Mouse (Mus musculus): ENCODE measurements around the gene Rab6b.
"Not testable (repeated sequence)": the region's sequence is repeated elsewhere in the genome, so short reads cannot be mapped to it uniquely, and the experiment has no call there.

Gene Rab6b

DNA sequence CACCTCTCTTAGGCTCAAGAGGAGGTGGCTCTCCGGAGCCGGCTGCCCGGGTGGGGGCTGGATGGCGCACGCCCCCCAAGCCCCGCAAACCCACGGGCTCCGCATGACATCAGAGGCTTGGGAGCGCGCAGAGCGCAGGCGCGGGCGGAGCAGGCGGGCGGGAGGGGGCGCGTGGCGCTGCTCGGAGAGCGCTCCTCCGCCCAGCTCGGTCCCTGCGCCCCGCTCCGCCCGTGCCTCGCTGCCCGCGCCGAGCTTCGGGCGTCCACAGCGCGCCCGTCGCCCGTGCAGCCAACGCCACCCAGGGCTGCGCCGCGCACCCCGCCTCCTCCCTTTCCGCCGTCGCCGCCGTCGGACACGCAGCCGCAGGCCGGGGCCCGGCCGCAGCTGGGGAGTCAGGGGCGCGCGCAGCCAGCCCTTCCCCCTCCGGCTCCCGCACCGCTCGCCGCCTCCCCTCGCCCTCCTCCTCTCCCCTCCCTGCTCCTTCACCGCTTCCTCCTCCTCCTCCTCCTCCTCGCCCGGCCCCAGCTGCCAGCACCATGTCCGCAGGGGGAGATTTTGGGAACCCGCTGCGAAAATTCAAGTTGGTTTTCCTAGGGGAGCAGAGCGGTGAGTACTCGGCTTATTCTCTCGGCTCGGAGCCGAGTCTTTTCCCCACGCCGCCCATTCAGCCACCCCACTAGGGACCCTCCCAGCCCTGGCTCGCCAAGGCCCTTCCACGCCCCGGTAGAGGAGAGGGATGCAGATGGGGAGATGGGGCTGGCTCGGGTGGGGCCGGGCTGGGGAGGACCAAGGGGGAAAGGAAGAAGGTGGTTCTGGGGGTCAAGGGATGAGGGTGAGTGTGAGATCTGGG is at the start of gene Rab6b:
Gene Rab6b (plus strand): TSS at position 167 of the 850 bp plus-strand sequence.
- peak; percentile 39 for DNase-seq

DNA sequence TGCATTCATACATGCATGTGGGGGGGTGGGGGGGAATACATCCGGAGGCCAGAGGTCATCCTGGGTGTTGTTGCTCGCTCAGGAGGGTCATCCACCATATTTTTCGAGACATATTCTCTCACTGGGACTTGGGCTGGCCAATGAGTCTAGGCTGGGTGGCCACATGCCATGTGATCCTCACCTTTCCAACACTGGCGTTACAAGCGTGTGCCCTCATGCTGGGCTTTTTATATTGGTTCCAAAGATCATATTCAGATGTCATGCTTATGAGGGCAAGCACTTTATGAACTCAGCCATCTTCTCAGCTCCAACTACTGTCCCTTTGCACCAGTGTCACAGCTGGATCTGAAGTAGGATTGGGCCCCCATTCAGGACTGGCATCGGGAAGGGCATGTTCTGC is 48.0 kb upstream of the Rab6b start:
- DNase-seq, result no peak

DNA sequence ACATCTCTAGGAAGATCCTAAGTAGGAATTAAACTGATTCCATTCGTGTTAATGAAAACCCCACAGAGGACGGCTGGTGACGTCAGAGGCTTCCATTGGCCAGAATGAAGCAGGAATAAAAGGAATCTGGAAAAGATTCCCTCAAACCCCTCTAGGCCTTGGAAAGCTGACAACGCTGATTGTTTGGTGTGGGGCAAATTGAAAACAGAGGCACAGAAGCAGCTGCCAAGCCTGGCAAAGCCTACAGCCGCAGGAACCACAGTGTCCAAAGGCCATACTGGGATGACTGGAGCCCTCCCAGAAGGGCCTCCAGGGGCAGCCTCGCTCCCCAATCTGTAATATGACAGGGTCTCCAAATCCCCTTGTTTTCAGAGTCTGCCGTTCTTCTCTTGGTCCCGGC is 44.7 kb upstream of the Rab6b start:
- no peak for DNase-seq

- DNase-seq, result no peak
Observed at GRCm38 (mm10) chr9:103067651-103068050, 43.9 kb upstream of the Rab6b start.

DNA sequence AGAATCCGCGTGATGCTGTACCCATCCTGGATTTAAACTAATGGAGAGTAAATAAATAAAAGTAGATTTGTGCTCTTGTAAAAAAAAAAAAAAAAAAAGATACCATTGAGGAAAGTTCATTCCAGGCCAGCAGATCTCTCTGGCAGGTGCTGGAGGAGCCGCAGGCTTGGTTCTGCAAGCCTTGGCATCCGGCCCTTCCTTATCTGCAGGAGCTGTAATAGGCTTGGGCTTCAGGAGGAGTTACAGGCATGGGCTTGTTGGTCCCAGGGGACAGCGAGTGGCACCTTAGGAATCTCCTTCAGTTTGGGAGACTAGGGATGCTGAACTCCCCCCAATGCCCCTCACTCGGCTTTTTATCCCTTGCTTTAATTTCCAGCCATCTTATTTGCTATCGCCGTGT is 42.8 kb upstream of the Rab6b start:
- no peak for DNase-seq

GRCm38 (mm10) chr9:103071541-103072203 is 39.9 kb upstream of the Rab6b start:
- DNase-seq, result no peak

GRCm38 (mm10) chr9:103072204-103072599 is 39.4 kb upstream of the Rab6b start:
- DNase-seq, result no peak

- DNase-seq, result no peak
Observed at GRCm38 (mm10) chr9:103072926-103073515, 38.6 kb upstream of the Rab6b start.

GRCm38 (mm10) chr9:103076836-103077531 is 34.6 kb upstream of the Rab6b start:
- no peak for DNase-seq

DNA sequence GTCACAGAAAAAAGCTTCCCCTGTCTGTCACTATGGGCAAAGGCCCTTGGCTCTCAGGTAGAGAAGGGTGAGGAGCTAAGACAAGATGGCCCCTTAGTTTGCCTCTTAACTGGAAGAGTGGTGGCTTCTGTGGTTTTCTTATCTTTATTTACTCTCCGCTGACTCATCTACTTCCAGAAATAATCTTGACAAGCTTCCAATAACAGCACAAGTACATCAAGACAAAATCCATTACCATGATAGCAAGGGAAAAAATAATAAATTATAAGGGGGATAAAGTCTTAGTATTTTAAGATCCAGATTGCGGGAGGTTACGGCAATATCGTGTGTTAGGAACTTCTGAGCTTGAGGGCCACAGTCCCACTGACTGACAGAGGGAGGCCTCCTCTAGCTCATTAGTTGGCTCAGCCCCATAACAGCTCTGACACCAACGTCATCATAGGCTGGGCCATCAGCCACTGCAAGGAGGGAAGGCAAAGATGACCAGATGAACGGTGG is 33.3 kb upstream of the Rab6b start:
- DNase-seq, result no peak

GRCm38 (mm10) chr9:103080211-103080610 is 31.4 kb upstream of the Rab6b start:
- DNase-seq, result no peak

GRCm38 (mm10) chr9:103082246-103082975 is 29.2 kb upstream of the Rab6b start:
- DNase-seq, result no peak

DNA sequence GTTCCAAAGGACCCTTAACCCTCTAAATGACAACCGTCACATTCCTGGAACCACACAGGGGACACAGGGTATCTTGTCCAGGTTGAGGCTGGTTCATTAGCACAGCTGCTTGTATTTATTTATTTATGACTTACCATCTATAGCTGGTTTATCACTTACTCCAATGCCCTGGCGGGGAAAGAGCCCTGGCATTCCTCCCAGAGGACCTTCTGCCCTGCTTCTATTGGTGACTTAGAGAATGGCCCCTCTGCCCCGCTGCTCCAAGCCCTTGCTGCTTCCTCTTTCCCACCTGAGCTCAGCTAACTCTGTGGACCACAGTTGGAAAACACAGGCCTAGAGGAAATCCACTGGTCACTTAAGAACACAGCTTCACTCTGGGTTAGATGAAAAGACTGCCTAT is 28.2 kb upstream of the Rab6b start:
- no peak for DNase-seq

GRCm38 (mm10) chr9:103086736-103087135 is 24.9 kb upstream of the Rab6b start:
- DNase-seq, result no peak

DNA sequence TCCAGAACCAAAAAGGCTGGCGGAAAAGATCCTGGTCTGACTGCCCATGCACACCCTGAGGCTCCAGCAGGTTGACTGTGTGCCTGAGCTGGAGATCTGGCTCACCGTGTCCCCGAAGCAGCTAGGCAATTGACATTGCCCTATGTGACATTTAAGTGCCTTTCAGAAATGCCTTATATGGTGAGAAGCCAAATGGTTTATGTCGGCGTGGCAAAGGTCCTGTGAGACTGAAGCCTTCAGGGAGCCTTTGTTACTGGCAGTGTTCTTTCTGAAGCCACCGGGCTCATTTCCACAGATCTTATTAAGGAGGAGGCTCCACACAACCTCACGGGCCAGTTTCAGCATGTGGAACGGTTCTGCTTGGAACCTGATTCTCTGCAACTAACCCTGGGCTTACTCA is 24.3 kb upstream of the Rab6b start:
- no peak for DNase-seq

DNA sequence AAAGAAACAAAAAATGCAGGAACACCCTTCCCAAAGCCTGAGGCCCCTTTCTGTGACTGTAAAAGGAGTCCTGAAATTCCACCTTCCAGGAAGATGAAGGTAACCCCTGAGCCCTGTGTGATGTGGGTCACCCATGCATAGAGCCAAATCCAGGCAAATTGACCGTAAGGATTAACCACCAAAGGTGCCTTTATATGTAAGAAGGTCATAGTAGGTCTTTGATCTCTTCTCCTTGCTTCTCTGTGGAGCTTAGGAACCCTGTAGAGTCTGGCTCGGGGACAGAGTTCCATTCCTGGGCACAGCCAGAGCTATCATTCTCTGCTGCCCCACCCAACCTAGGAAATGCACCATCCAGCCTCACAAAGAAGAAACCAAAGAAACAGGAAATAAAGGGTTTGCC is 22.9 kb upstream of the Rab6b start:
- no peak for DNase-seq

- no peak for DNase-seq
Observed at GRCm38 (mm10) chr9:103090116-103090875, 21.3 kb upstream of the Rab6b start.

DNA sequence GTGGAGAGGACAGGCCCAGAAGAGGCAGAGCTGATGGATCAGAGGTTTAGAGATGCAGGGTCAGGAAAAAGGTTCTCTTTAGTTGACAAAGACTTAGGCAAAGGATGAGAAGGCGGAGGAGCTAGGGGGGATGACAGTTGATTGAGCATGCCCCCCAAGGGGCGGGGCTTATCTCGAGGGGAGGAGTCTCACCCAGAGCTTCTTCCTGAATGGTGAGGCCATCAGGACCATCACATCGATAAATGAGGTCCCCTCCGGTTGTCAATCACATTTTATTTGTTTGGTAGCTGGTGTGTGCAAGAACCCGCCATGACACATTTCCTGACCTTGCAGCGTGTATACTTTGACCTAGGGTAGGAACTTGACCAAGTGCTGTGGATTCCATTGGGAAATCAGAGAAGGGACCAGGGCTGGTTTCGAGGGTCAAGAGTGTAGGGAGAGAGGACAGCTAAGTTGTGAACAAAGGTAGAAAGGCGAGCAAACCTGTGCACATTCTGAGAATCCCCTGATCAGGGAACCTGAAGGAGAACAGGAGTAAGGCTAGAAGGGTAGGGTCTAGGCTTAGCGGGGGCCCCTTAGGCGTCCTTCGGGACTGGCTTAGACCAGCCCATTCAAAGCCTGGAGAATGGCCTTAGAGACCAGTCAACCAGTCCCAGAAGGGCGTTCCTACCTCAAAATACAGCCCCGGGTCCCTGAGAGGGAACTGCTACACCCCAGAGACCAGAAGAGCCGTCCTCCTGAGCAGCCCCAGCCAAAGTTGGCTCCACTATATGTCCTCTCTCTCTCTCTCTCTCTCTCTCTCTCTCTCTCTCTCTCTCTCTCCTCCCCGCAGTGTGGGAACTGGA is 20.3 kb upstream of the Rab6b start:
- DNase-seq, result no peak

GRCm38 (mm10) chr9:103092248-103092647 is 19.3 kb upstream of the Rab6b start:
- peak; percentile 63 for DNase-seq

- no peak for DNase-seq
Observed at GRCm38 (mm10) chr9:103093681-103094080, 17.9 kb upstream of the Rab6b start.

GRCm38 (mm10) chr9:103108341-103108798 is 3.2 kb upstream of the Rab6b start:
- not testable (repeated sequence) for DNase-seq

Data from thymus, postnatal 14 days (tissue).